Mouse (Mus musculus) right cerebral cortex, postnatal 10 days (tissue): ENCODE measurements around the gene Angptl7.

Experiments used
- DNase-seq, 2 experiments: peaks; one replicate each; pipeline ENCODE4 v3.0.0; 2021; ENCODE audit warnings: low spot score in 2 of 2

The Angptl7 gene

GRCm38 (mm10) chr4:148495874-148496689 lies 4.2 kb downstream of the Angptl7 start:
- DNase-seq, result peak; percentile 75 to 77

DNA sequence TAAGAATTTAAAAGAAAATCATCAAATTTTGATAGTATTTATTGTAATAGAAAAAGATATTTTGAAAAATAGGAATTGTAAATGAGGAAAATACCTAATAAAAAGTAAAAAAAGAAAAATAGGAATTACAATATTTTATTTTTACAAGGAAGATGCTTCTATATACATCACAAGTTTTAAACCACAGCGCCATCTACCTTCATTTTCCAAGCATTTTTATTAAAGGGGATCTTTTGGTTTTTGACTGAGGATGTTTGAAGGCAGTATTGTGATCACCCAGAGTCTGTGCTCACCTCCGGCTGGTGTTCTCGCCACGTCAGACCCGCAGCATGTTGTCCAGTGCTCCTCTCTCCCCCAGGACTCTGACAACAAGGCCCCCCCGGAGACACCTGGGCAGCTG lies 5.1 kb downstream of the Angptl7 start:
- no peak for DNase-seq

GRCm38 (mm10) chr4:148491448-148491847 lies 8.8 kb downstream of the Angptl7 start:
- peak; percentile 49 to 52 for DNase-seq

DNA sequence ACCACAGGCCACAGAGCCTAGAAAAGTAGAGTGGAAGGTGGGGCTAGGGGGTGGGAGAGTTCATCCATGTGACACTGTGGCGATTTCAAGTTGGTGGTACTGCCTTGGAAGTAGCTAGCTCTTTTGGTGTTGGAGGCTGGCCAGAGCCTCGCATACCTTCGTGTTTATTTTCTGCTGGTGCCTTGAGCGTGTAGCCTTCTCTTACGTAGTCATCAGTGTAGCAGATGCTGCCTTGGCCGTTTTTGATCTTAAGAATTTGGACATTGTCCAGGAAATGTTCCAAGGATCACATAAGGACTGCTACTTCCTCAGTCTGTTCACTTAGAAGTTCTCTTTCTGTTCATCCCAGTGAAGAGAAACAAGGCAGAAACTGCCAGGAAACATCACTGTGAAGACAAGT lies 9.8 kb downstream of the Angptl7 start:
- DNase-seq, result peak; percentile 47 to 67

- DNase-seq, result no peak
Observed at GRCm38 (mm10) chr4:148487841-148488240, 12.4 kb downstream of the Angptl7 start.

DNA sequence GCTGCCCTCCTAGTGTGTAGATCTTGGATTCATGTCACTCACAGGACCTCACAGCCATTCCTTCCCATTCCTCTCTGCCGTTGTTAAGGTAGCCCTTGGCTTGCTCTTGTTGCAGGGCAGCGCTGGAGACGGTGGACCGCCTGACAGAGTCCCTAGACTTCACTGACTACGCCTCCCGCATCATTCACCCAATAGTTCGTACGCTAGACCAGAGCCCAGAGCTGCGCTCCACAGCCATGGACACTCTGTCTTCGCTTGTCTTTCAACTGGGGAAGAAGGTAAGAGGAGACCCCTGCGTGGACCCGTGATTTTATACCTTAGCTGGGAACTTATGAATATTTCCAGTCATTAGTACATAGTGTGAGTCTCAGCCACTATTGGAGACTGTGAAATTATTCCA lies 15.7 kb downstream of the Angptl7 start:
- no peak for DNase-seq

DNA sequence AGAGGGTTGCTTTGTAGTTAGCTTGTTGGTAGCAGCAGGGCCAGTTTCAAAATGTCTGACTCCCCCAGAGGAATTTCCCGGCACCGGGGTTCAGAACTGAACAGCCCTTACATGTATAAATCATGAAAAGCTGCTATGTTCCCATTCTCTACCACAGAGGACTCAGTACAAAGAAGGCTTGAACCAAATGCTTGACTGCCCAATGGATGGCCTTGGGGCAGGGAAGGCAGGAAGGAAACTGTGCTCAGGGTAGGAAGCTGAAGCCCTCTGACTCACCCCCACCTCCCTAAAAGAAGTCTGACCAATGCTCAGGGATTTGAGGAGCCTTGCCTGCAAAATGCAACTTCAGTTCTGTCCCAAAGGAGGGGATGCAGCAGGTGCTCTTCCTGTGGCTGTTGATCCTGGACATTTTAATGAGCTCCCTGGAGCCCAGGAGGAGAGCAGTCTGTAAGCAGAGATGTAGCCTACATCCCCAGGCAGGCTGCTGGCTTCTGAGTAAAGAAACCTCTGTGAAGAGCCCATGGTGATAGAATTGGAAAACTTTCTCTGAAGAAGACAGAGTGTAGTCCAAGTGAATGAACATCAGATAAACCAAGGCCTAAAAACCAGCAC lies 18.6 kb downstream of the Angptl7 start:
- no peak for DNase-seq

DNA sequence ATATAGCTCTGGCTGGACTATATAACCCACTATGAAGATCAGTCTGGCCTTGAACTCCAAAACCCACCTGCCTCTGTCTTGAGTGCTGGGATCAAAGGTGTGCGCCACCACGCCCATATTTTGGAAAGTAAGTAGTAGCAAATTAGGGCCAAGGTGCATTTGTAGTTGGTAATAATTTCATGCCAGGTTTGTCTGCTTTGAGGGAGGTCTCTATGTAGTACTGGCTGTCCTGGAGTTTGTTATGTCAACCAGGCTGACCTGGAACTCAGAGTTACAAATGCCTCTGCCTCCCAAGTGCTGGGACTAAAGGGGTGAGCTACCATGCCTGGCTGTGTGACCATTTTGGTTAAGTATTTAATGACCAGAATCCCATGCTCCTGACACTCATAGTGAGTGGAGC lies 20.0 kb downstream of the Angptl7 start:
- DNase-seq, result no peak

DNA sequence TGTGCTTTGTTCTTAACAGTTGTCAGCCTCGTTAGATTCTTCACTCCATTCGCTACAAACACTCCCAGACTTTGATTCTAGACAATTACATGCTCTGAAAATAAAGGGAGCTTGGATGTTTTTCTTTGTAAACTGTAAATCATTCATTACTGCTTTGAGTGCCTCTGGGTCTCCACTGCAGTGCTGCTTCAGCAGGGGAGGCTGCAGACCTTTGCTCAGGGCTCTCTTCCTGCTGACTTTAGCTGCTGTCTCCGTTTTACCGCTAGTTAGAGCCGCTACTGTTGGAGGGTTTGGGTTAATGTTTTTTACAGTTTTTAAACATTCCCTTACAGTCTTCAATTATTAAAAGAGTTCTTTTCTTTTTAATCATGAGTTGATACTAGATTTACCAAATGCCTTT lies 26.8 kb downstream of the Angptl7 start:
- DNase-seq, result no peak

DNA sequence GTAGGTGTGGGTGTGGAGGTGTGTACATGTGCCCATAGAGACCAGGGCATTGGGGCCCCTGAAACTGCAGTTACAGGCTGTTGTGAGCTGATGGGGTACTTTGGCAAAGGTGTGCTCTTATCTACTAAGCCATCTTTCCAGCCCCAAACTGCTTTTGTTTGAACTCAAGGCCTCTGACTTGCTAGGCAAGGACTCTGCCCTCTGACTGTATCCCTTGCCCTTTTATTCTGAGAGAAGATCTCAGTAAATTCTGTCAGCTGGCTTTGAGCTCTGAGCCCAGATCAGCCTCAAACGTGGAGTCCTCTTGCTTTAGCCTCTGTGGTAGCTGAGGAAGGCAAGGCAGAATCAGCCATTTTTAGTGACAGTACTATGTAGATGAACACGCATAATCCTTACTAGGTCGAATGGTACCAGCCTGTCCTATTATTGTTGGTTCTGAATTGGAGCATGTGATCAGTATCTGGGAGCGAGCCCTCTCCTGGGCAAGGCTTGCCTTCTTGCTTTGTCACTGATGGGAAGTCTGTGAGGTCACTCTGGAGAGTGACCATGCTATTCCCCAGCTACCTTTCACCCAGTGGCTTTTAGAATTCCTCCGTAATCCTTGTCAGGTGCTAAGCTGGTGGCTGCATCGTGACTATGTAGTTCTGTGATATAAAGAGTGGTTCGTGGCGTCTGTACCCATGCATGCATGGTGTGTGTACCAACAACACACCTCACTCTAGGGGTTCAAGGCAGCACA lies 27.7 kb downstream of the Angptl7 start:
- peak in 1 of 2 experiments; percentile 13 for DNase-seq

GRCm38 (mm10) chr4:148471363-148471806 lies 28.9 kb downstream of the Angptl7 start:
- DNase-seq, result no peak

DNA sequence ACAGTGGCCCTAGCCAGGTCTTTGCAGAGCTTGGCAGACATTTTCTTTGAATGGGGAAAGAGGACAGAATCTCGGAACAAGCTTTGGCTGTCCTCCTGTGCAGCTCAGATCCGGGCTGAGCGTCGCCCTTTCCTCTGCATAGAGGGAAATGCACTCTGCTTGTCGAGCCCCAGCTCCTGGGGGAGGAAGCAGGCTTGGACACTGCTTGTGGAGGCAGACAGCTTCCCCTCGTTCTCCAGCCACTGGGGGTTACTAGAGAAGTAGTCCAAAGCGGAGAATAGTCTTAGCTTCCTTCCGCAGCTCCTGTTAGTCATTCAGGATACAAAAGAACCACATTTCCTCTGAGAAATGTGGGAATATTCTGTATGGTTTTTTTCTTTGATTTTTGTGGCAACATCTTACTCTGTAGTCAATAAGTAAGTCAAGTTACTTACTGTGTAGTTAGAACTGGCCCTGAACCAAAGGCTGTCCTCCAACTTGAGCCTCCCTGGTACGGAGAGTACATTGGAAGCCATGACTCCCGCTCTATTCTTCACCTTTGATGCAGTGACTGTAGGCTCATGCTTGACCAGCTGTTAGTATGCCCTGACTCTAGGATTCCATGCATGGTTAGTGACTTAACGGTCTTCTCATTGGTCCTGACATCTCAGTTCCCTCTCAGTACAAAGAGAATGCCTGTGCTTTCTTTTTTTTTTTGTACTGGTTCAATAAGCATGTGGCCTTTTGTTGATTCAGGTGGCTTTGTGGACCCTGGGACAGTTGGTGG lies 30.6 kb downstream of the Angptl7 start:
- DNase-seq, result no peak

DNA sequence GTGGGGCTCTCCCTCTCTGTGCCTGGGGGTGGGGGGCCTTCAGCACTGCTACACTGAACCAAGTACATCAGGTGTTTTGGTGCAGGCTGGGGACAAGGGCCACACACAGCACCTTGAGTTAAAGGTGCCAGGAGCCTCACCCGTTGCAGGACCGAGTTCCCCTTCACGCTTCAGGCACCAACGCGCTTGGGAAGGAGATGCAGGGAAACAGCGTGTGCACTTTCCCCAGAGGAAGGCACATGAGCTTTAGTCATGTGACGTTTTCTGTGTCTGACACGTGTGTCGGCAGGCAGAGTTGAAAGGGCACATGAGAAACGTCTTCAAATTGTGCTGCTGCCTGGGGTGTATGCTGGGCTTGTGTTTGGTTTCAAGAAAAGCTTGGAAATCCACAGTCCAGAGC lies 31.9 kb downstream of the Angptl7 start:
- DNase-seq, result no peak

- no peak for DNase-seq
Observed at GRCm38 (mm10) chr4:148466511-148467079, 33.7 kb downstream of the Angptl7 start.

DNA sequence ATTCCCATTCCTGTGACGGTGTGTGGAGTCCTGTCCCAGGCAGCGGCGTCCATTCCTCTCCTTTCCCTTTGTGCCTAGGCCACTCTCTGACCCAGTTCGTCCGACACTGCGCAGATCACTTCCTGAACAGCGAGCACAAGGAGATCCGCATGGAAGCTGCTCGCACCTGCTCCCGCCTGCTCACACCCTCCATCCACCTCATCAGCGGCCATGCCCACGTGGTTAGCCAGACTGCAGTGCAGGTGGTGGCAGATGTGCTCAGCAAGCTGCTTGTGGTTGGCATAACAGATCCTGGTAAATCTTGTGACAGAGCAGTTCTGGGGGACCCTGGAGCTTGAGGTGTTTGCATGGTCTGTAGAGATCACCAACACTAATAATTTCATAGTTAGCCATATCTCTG lies 35.4 kb downstream of the Angptl7 start:
- no peak for DNase-seq

- DNase-seq, result no peak
Observed at GRCm38 (mm10) chr4:148464301-148464700, 36.0 kb downstream of the Angptl7 start.

GRCm38 (mm10) chr4:148463208-148463960 lies 36.9 kb downstream of the Angptl7 start:
- DNase-seq, result peak; percentile 39 to 53

GRCm38 (mm10) chr4:148462717-148463116 lies 37.5 kb downstream of the Angptl7 start:
- no peak for DNase-seq

DNA sequence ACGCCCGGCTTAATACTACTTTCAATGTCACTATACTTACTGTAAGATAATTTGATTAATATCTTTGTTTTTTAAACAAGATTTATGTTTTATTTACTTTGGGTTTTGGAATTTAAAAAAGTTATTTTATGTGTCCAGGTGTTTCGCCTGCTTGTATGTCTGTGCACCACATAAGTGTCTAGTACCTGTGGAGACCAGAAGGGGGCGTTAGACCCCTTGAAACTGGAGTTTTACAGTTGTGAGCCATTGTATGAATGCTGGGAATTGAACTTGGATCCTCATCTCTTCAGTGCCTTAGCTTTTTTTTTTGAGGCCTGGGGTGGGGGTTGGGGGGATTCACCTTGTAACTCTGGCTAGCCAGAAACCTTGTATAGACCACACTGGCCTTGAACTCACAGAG lies 38.5 kb downstream of the Angptl7 start:
- DNase-seq, result no peak

DNA sequence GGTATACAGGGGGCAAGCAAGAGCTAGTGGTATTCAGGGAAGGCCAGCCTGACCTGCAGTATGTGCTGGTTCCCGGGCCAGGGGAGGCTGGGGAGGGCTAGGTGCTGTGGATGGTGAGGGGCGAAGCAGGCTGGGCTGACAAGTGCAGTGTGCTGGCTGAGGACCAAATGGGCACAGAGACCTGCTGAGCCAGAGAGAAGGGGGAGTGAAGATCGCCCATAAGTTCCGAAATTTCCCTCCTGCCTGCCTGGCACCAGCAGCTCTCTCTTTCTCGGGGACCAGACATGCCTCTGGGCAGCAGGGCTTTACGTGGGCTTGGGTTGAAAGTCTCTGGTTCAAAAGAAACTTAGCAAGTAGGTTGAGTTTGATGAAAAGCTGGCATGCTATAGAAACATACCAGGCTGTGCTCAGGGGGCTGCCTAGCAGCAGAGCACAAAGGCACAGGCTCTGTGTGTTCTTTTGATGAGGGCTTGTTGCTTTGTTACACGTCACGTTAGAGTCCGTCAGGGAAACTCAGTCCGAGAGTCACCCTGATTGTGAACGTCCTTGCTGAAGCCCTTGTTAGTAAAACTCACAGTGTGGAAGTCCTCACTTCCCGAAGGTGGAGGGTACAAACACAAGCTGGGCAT lies 39.5 kb downstream of the Angptl7 start:
- peak; percentile 61 to 62 for DNase-seq
